Mouse (Mus musculus) heart, embryonic 11.5 days (tissue): ENCODE results near the gene Tor1a. TPM values are rescaled to one million over a fixed set of nuclear protein-coding genes. Genes with fewer than 3 reads are reported as not detected.

ENCODE experiments used
- ATAC-seq: fragments of 200-750 bp; cut with Nextera tagmentation; replicated peaks from 2 replicates; pipeline ENCODE4 v1.8.0; 2017; ENCODE audit warnings: moderate library complexity; ENCODE audit not compliant: insufficient number of reproducible peaks, low FRiP score, low TSS enrichment
- H3K27ac ChIP-seq: fragments of 300-500 bp; sonication (generic); 2 replicates; pipeline ENCODE4 v1.5.1; 2014; ENCODE audit warnings: mild to moderate bottlenecking, low read depth, low read length
- H3K27me3 ChIP-seq: fragments of 300-500 bp; sonication (generic); 2 replicates; pipeline ENCODE4 v1.6.1; 2014; ENCODE audit warnings: mild to moderate bottlenecking, low read length, mixed read lengths; ENCODE audit not compliant: control insufficient read depth, insufficient read depth
- H3K36me3 ChIP-seq: fragments of 300-500 bp; sonication (generic); 2 replicates; pipeline ENCODE4 v1.6.1; 2014; ENCODE audit warnings: mild to moderate bottlenecking, low read length, moderate library complexity, mixed read lengths; ENCODE audit not compliant: control insufficient read depth, insufficient read depth
- H3K4me1 ChIP-seq: fragments of 300-500 bp; sonication (generic); 2 replicates; pipeline ENCODE4 v1.6.1; 2014; ENCODE audit warnings: low read length; ENCODE audit not compliant: control insufficient read depth, insufficient read depth
- H3K4me2 ChIP-seq: fragments of 300-500 bp; sonication (generic); 2 replicates; pipeline ENCODE4 v1.6.1; 2014; ENCODE audit warnings: mild to moderate bottlenecking, moderate library complexity
- H3K4me3 ChIP-seq: fragments of 300-500 bp; sonication (generic); 2 replicates; pipeline ENCODE4 v1.5.1; 2014; ENCODE audit warnings: low read depth, low read length
- H3K9ac ChIP-seq: fragments of 300-500 bp; sonication (generic); 2 replicates; pipeline ENCODE4 v1.6.1; 2014; ENCODE audit warnings: mild to moderate bottlenecking, low read depth, low read length, moderate library complexity
- H3K9me3 ChIP-seq: fragments of 300-500 bp; sonication (generic); replicated peaks from 2 replicates; pipeline ENCODE4 v1.6.1; 2016; ENCODE audit warnings: low read length; ENCODE audit not compliant: control insufficient read depth
- WGBS: fragments of 180-500 bp; shearing (Covaris S2); extraction: QIAGEN DNeasy Blood & Tissue Kit; methylation state at CpG from one replicate; pipeline ENCODE4 v1.1.7; 2014; ENCODE audit not compliant: insufficient replicate concordance; 5-methylcytosine and 5-hydroxymethylcytosine counted together
- polyA plus RNA-seq: library from polyadenylated mRNA; unstranded; fragments of >200 nt; fragmentation: Nextera tagmentation; extraction: Ambion mirVana; gene quantifications from 2 replicates; pipeline ENCODE4 v1.2.1, GENCODE M21; 2014

Tor1a gene
- polyA plus RNA-seq, 1 experiment from 2014 or later = 54.9 TPM

- WGBS = 62% methylated on average over 11 of the region's 11 CpGs
- peaks cover 10% of the 10 kb centered on the region for H3K4me1 ChIP-seq
- no peak overlapping the region for H3K4me2 ChIP-seq
- no peak for ATAC-seq
- H3K9me3 ChIP-seq = no peaks in the 10 kb centered on the region
- peaks cover 36% of the 10 kb centered on the region for H3K36me3 ChIP-seq
- H3K9ac ChIP-seq = no peak overlapping the region
- H3K27ac ChIP-seq = no peak overlapping the region
- H3K4me3 ChIP-seq = no peak overlapping the region
- no peaks in the 10 kb centered on the region for H3K27me3 ChIP-seq
These were observed 5.0 kb downstream of the Tor1a start for GRCm38 (mm10) chr2:30962570-30963254.

- no peaks in the 10 kb centered on the region for H3K27me3 ChIP-seq
- H3K36me3 ChIP-seq = peaks cover 46% of the 10 kb centered on the region
- H3K9ac ChIP-seq = no peak overlapping the region
- H3K4me1 ChIP-seq = no peaks in the 10 kb centered on the region; the same call in 1 of the 2 replicates
- H3K4me2 ChIP-seq = no peak overlapping the region
- no peaks in the 10 kb centered on the region for H3K9me3 ChIP-seq
- no peak overlapping the region for H3K27ac ChIP-seq
- no peak for ATAC-seq
- H3K4me3 ChIP-seq = no peak overlapping the region
- 53% methylated on average over 5 of the region's 5 CpGs for whole genome bisulfite sequencing
These were observed 7.9 kb downstream of the Tor1a start for GRCm38 (mm10) chr2:30959856-30960255.

- ATAC-seq = no peak
- peaks cover 8% of the 10 kb centered on the region; the same call in 1 of the 2 replicates for H3K4me1 ChIP-seq
- H3K36me3 ChIP-seq = peaks cover 44% of the 10 kb centered on the region
- 89% methylated on average over 14 of the region's 14 CpGs for WGBS
- H3K9ac ChIP-seq = no peak overlapping the region
- no peaks in the 10 kb centered on the region for H3K27me3 ChIP-seq
- H3K27ac ChIP-seq = no peak overlapping the region
- H3K4me2 ChIP-seq = no peak overlapping the region
- H3K4me3 ChIP-seq = no peak overlapping the region
- no peaks in the 10 kb centered on the region for H3K9me3 ChIP-seq
These were observed 9.0 kb downstream of the Tor1a start for GRCm38 (mm10) chr2:30958726-30959125.

GRCm38 (mm10) chr2:30957511-30957910 lies 10.2 kb downstream of the Tor1a start:
- Histone ChIP-seq H3K9me3 (no peaks in the 10 kb centered on the region), H3K27ac (no peak overlapping the region), H3K27me3 (no peaks in the 10 kb centered on the region), H3K4me1 (peaks cover 11% of the 10 kb centered on the region; the same call in 1 of the 2 replicates), H3K9ac (no peak overlapping the region), H3K4me3 (no peak overlapping the region), H3K4me2 (no peak overlapping the region), H3K36me3 (peaks cover 38% of the 10 kb centered on the region)
- 90% methylated on average over 4 of the region's 4 CpGs for WGBS
- no peak for ATAC-seq

- peak overlapping the region; percentile 35; the same call in 1 of the 2 replicates for H3K4me2 ChIP-seq
- H3K4me3 ChIP-seq = no peak overlapping the region
- WGBS = 66% methylated on average over 6 of the region's 6 CpGs
- H3K4me1 ChIP-seq = peaks cover 13% of the 10 kb centered on the region; the same call in 1 of the 2 replicates
- H3K9me3 ChIP-seq = no peaks in the 10 kb centered on the region
- no peak overlapping the region for H3K9ac ChIP-seq
- no peak for ATAC-seq
- H3K36me3 ChIP-seq = peaks cover 30% of the 10 kb centered on the region
- H3K27ac ChIP-seq = no peak overlapping the region
- H3K27me3 ChIP-seq = no peaks in the 10 kb centered on the region
These were observed 12.9 kb downstream of the Tor1a start for GRCm38 (mm10) chr2:30954797-30955196.

- peaks cover 12% of the 10 kb centered on the region for H3K36me3 ChIP-seq
- WGBS = under 1% methylated on average over 60 of the region's 60 CpGs
- H3K9ac ChIP-seq = peak within 1 kb of the TSS; percentile 93
- peak within 1 kb of the TSS; percentile 75 for H3K27ac ChIP-seq
- no peaks in the 10 kb centered on the region for H3K9me3 ChIP-seq
- H3K27me3 ChIP-seq = no peaks in the 10 kb centered on the region
- peak; percentile 61 for ATAC-seq
- peaks cover 13% of the 10 kb centered on the region; the same call in 1 of the 2 replicates for H3K4me1 ChIP-seq
- H3K4me3 ChIP-seq = peak within 1 kb of the TSS; percentile 99
- H3K4me2 ChIP-seq = peak within 1 kb of the TSS; percentile 93
These were observed 14.8 kb downstream of the Tor1a start, which contains the start of gene Tor1b for GRCm38 (mm10) chr2:30952824-30953490. TSS of gene Tor1b (plus strand) at chr2:30952959.

GRCm38 (mm10) chr2:30952457-30952823 lies 15.3 kb downstream of the Tor1a start:
- H3K9me3 ChIP-seq = no peaks in the 10 kb centered on the region
- peak overlapping the region; percentile 99 for H3K4me3 ChIP-seq
- peaks cover 13% of the 10 kb centered on the region; the same call in 1 of the 2 replicates for H3K4me1 ChIP-seq
- H3K4me2 ChIP-seq = peak overlapping the region; percentile 93
- peak overlapping the region; percentile 93 for H3K9ac ChIP-seq
- peak overlapping the region; percentile 75; the same call in 1 of the 2 replicates for H3K27ac ChIP-seq
- no peak for ATAC-seq
- H3K36me3 ChIP-seq = peaks cover 10% of the 10 kb centered on the region
- no peaks in the 10 kb centered on the region; the same call in 1 of the 2 replicates for H3K27me3 ChIP-seq
- WGBS = 29% methylated on average over 5 of the region's 5 CpGs

GRCm38 (mm10) chr2:30942603-30943011 lies 25.1 kb downstream of the Tor1a start:
- 0 out of 2 replicates have a peak overlapping the region, but pooled peaks have one; percentile 39 for H3K9ac ChIP-seq
- ATAC-seq = no peak
- H3K36me3 ChIP-seq = no peaks in the 10 kb centered on the region
- no peak overlapping the region for H3K27ac ChIP-seq
- H3K4me3 ChIP-seq = peak overlapping the region; percentile 30
- H3K9me3 ChIP-seq = no peaks in the 10 kb centered on the region
- 28% methylated on average over 16 of the region's 16 CpGs for WGBS
- H3K4me1 ChIP-seq = no peaks in the 10 kb centered on the region
- H3K4me2 ChIP-seq = peak overlapping the region; percentile 62
- H3K27me3 ChIP-seq = no peaks in the 10 kb centered on the region; the same call in 1 of the 2 replicates
